22 mouse cellular contexts compared by ENCODE assay signal in the genomic region with DNA sequence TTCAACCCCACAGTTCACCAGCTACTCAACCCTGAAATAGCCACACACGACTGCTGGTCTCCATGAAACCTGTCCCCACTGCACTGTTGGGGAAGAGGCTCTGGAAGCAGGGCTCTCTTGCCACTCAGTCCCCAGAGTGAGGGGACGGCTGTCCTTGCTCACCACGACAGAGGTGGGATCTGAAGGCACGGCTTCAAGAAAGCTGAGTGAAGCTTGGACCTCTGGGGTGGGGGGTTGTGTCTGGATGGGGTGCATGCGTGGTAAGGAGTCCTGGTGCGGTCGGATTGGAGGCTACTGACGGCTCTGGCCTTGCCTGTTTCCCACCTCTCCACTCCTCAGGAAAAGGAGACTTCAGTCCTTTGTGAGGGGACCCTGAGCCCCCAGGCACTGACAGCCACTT. TPM values are rescaled to one million over a fixed set of nuclear protein-coding genes. Genes with fewer than 3 reads are reported as not detected.
DNase-seq lines count a peak whose midpoint lies in the region; ATAC-seq and TF ChIP-seq lines count a peak whose summit lies in the region.
"Had no signal": no experiment of that assay in that cellular context is flagged by ENCODE, and none has a peak within 500 bp of the region (broad histone marks: within the 10 kb centered on the region; RNA-seq: fewer than 3 reads in every experiment).

No protein-coding gene starts in this region.

- H3K9ac ChIP-seq in forebrain, embryonic 12.5 days: no peak overlapping the region
- peak overlapping the region; percentile 7; the same call in 1 of the 2 replicates for H3K9ac ChIP-seq in kidney, embryonic 16.5 days (replicated peaks; ENCODE audit: low read length)
- H3K9ac ChIP-seq: embryonic facial prominence, embryonic 12.5 days; embryonic facial prominence, embryonic 15.5 days; hindbrain, embryonic 15.5 days had no signal

- ATAC-seq in forebrain, embryonic 12.5 days (ENCODE audit: low FRiP score): no peak
- no peak for ATAC-seq in kidney, embryonic 16.5 days (ENCODE audit: low FRiP score, low TSS enrichment)
- ATAC-seq: activated CD4-positive, CD25-positive, alpha-beta regulatory T cell, adult 4 months; forebrain, embryonic 13.5 days; forebrain, embryonic 16.5 days had no signal

- H3K9me3 ChIP-seq in forebrain, embryonic 10.5 days: no peaks in the 10 kb centered on the region
- no peaks in the 10 kb centered on the region for H3K9me3 ChIP-seq in forebrain, embryonic 12.5 days
- H3K9me3 ChIP-seq in kidney, embryonic 16.5 days (ENCODE audit: low read length): no peaks in the 10 kb centered on the region
- H3K9me3 ChIP-seq in embryonic facial prominence, embryonic 10.5 days: no peaks in the 10 kb centered on the region
- H3K9me3 ChIP-seq: embryonic facial prominence, embryonic 12.5 days; embryonic facial prominence, embryonic 15.5 days; forebrain, embryonic 13.5 days; hindbrain, embryonic 15.5 days had no signal

- H3K4me1 ChIP-seq in forebrain, embryonic 10.5 days: peaks cover 35% of the 10 kb centered on the region
- H3K4me1 ChIP-seq in forebrain, embryonic 12.5 days: peaks cover 15% of the 10 kb centered on the region
- no peaks in the 10 kb centered on the region for H3K4me1 ChIP-seq in kidney, adult 2 months (ENCODE audit: control insufficient read depth, insufficient read depth, low read length)
- H3K4me1 ChIP-seq in kidney, embryonic 16.5 days (ENCODE audit: insufficient read depth, low read length): peaks cover 35% of the 10 kb centered on the region
- peaks cover 33% of the 10 kb centered on the region for H3K4me1 ChIP-seq in embryonic facial prominence, embryonic 10.5 days
- H3K4me1 ChIP-seq: embryonic facial prominence, embryonic 12.5 days; forebrain, embryonic 13.5 days; hindbrain, embryonic 15.5 days had no signal

- no peak overlapping the region for H3K4me2 ChIP-seq in forebrain, embryonic 12.5 days
- H3K4me2 ChIP-seq in kidney, embryonic 16.5 days (replicated peaks; ENCODE audit: low read depth, low read length): no peak overlapping the region
- H3K4me2 ChIP-seq: embryonic facial prominence, embryonic 12.5 days; embryonic facial prominence, embryonic 15.5 days; forebrain, embryonic 13.5 days; heart, embryonic 11.5 days; hindbrain, embryonic 15.5 days had no signal

- peak overlapping the region; percentile 62 for H3K27ac ChIP-seq in forebrain, embryonic 10.5 days
- no peak overlapping the region for H3K27ac ChIP-seq in forebrain, embryonic 12.5 days
- H3K27ac ChIP-seq in kidney, adult 2 months (ENCODE audit: insufficient read depth, low read depth, low read length): 0 out of 2 replicates have a peak overlapping the region, but pooled peaks have one; percentile 36
- H3K27ac ChIP-seq in kidney, embryonic 16.5 days (ENCODE audit: low read length): peak overlapping the region; percentile 72
- H3K27ac ChIP-seq in embryonic facial prominence, embryonic 10.5 days (replicated peaks): peak overlapping the region; percentile 55; the same call in 1 of the 2 replicates
- H3K27ac ChIP-seq: embryonic facial prominence, embryonic 12.5 days; embryonic facial prominence, embryonic 15.5 days; forebrain, embryonic 13.5 days; hindbrain, embryonic 15.5 days had no signal

- H3K27me3 ChIP-seq in forebrain, embryonic 10.5 days (ENCODE audit: poor library complexity, severe bottlenecking): no peaks in the 10 kb centered on the region
- no peaks in the 10 kb centered on the region; the same call in 1 of the 2 replicates for H3K27me3 ChIP-seq in forebrain, embryonic 12.5 days
- H3K27me3 ChIP-seq in kidney, adult 2 months (replicated peaks; ENCODE audit: control insufficient read depth, insufficient read depth, low read length): no peaks in the 10 kb centered on the region
- H3K27me3 ChIP-seq in kidney, embryonic 16.5 days (ENCODE audit: insufficient read depth, low read length): no peaks in the 10 kb centered on the region
- no peaks in the 10 kb centered on the region for H3K27me3 ChIP-seq in embryonic facial prominence, embryonic 10.5 days (replicated peaks; ENCODE audit: low read depth, poor library complexity, severe bottlenecking)
- H3K27me3 ChIP-seq: embryonic facial prominence, embryonic 12.5 days; embryonic facial prominence, embryonic 15.5 days; forebrain, embryonic 13.5 days; hindbrain, embryonic 15.5 days had no signal

- H3K36me3 ChIP-seq in forebrain, embryonic 10.5 days (replicated peaks): no peaks in the 10 kb centered on the region
- H3K36me3 ChIP-seq in forebrain, embryonic 12.5 days (replicated peaks): no peaks in the 10 kb centered on the region
- no peaks in the 10 kb centered on the region for H3K36me3 ChIP-seq in kidney, adult 2 months (ENCODE audit: control insufficient read depth, insufficient read depth, low read length)
- no peaks in the 10 kb centered on the region for H3K36me3 ChIP-seq in kidney, embryonic 16.5 days (ENCODE audit: insufficient read depth, low read length)
- H3K36me3 ChIP-seq in embryonic facial prominence, embryonic 10.5 days (replicated peaks): no peaks in the 10 kb centered on the region
- H3K36me3 ChIP-seq: embryonic facial prominence, embryonic 12.5 days; embryonic facial prominence, embryonic 15.5 days; hindbrain, embryonic 15.5 days had no signal

- 57% methylated on average over 8 of the region's 8 CpGs for WGBS in forebrain, embryonic 10.5 days
- WGBS in forebrain, embryonic 12.5 days: 72% methylated on average over 8 of the region's 8 CpGs
- WGBS in kidney, adult 2 months: 77% methylated on average over 8 of the region's 8 CpGs
- WGBS in kidney, embryonic 16.5 days: 67% methylated on average over 8 of the region's 8 CpGs
- WGBS in embryonic facial prominence, embryonic 10.5 days: 57% methylated on average over 8 of the region's 8 CpGs

- TF ChIP-seq POLR2A in kidney, adult 2 months (IDR thresholded peaks at IDR 0.05; ENCODE audit: low read depth, low read length): no peak

- no peak for DNase-seq in forebrain, embryonic 10.5 days (ENCODE audit: extremely low spot score, low spot score)
- DNase-seq in kidney, adult 2 months: no peak
- no peak for DNase-seq in kidney, adult 18-20 months
- DNase-seq in kidney, adult 8-10 months: no peak
- no peak for DNase-seq in embryonic facial prominence, embryonic 10.5 days (ENCODE audit: low spot score)
- no peak for DNase-seq in left cerebral cortex, adult 18-20 months (ENCODE audit: low spot score in 2 of 2)
- DNase-seq: adrenal gland, adult 8-10 months; adrenal gland, postnatal 25 days; cerebellum, adult 11-12 months; cerebellum, adult 9-10 months; cerebellum, postnatal 14 days; gastrocnemius, postnatal 10 days; gastrocnemius, postnatal 36 days had no signal

- H3K4me3 ChIP-seq in forebrain, embryonic 10.5 days: no peak overlapping the region
- H3K4me3 ChIP-seq in forebrain, embryonic 12.5 days (replicated peaks): no peak overlapping the region
- H3K4me3 ChIP-seq in kidney, adult 2 months (ENCODE audit: insufficient read depth, low read depth, low read length): no peak overlapping the region
- no peak overlapping the region for H3K4me3 ChIP-seq in kidney, embryonic 16.5 days (ENCODE audit: low read length)
- H3K4me3 ChIP-seq in embryonic facial prominence, embryonic 10.5 days: no peak overlapping the region
- H3K4me3 ChIP-seq: embryonic facial prominence, embryonic 12.5 days; embryonic facial prominence, embryonic 15.5 days; forebrain, embryonic 13.5 days; hindbrain, embryonic 15.5 days had no signal

- TF ChIP-seq CTCF in kidney, adult 2 months (conservative IDR thresholded peaks at IDR 0.05; ENCODE audit: insufficient read depth, insufficient read length, low read depth, low read length): no peak

RNA-seq across cellular contexts. Expression of a gene that starts 43.7 kb away (rescaled TPM):
- 12.5 and 14.1 TPM in 2 replicates for polyA plus RNA-seq in forebrain, embryonic 10.5 days (2016; fragmentation: Nextera tagmentation; extraction: Ambion mirVana)
- 13.1 and 13.3 TPM in 2 replicates for polyA plus RNA-seq in forebrain, embryonic 12.5 days (2016; fragmentation: Nextera tagmentation; extraction: Ambion mirVana)
- polyA plus RNA-seq in kidney, adult 2 months (2012; rRNA removed): 46.7 and 51.2 TPM in 2 replicates
- polyA plus RNA-seq in kidney, embryonic 16.5 days (2015; fragmentation: Nextera tagmentation; extraction: Ambion mirVana): 11.5 and 12.8 TPM in 2 replicates
- 12.1 and 18.1 TPM in 2 replicates for polyA plus RNA-seq in embryonic facial prominence, embryonic 10.5 days (2016; fragmentation: Nextera tagmentation; extraction: Ambion mirVana)
- 10 to 100 TPM in 1 of 2 experiments, 1 to 10 TPM in 1; 9.2 to 11.9 TPM for total RNA-seq in left cerebral cortex, adult 18-20 months (2021)
- polyA plus RNA-seq: activated CD4-positive, CD25-positive, alpha-beta regulatory T cell, adult 4 months had no signal
